Mouse (Mus musculus): ENCODE results near the gene Dpt.

Gene Dpt

DNA sequence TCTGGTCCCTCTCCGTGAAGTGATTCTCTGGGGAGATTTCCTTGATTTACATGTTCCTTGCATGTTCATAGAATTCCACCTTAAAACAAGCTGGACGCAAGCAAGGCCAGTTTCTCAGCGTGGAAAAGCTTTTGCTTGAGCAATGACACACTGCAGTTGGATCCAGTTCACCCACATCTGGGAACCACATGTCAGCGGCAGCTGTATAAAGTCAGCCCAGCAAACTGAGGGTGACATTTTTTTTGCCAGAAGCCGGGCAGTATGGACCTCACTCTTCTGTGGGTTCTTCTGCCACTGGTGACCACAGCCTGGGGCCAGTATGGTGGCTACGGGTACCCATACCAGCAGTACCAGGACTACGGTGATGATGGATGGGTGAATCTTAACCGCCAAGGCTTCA is at the start of gene Dpt:
Dpt (plus strand) TSS at position 174 of the 400 bp plus-strand sequence.
- Histone ChIP-seq H3K4me1 (replicated peaks; ENCODE audit: low read depth, low read length) (no peaks in the 10 kb centered on the region), H3K4me3 (replicated peaks; ENCODE audit: low read length) (no peak within 1 kb of the TSS), H3K9me3 (ENCODE audit: low read length) (no peaks in the 10 kb centered on the region), H3K27me3 (ENCODE audit: insufficient read depth, low read length) (no peaks in the 10 kb centered on the region), H3K36me3 (ENCODE audit: insufficient read depth, low read length) (no peaks in the 10 kb centered on the region)
- TF ChIP-seq NANOG (IDR thresholded peaks at IDR 0.05; ENCODE audit: borderline replicate concordance, low read length) (no peak), POU5F1 (IDR thresholded peaks at IDR 0.05; ENCODE audit: borderline replicate concordance, low read length) (no peak), CTCF (conservative IDR thresholded peaks at IDR 0.05; ENCODE audit: low read length) (no peak)

DNA sequence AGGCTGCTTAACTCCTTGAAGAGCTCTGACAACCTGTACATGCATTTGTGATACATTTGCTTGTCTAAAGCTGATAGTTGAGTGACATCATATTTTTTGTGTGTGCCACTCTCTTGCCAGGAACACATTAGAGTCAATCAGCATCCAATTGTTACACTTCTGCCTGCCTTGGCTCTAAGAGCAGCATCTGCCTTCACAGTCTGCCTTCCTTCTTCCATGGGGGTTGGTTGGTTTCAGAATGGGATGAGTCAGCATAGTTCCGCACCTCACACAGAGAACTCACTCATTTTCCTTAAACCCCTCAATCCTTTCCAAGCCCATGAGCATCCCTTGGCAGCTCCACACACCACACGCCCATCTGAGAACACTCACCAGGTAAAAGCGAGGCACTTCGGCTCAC is 42.7 kb upstream of the Dpt start:
- H3K27me3 ChIP-seq (ENCODE audit: insufficient read depth, low read length) = no peaks in the 10 kb centered on the region
- H3K9me3 ChIP-seq (ENCODE audit: low read length) = peaks cover 12% of the 10 kb centered on the region
- H3K4me1 ChIP-seq (replicated peaks; ENCODE audit: low read depth, low read length) = no peaks in the 10 kb centered on the region
- no peaks in the 10 kb centered on the region for H3K36me3 ChIP-seq (ENCODE audit: insufficient read depth, low read length)
- TF ChIP-seq NANOG (IDR thresholded peaks at IDR 0.05; ENCODE audit: borderline replicate concordance, low read length) (no peak), CTCF (conservative IDR thresholded peaks at IDR 0.05; ENCODE audit: low read length) (no peak)
- H3K4me3 ChIP-seq (replicated peaks; ENCODE audit: low read length) = no peak overlapping the region

DNA sequence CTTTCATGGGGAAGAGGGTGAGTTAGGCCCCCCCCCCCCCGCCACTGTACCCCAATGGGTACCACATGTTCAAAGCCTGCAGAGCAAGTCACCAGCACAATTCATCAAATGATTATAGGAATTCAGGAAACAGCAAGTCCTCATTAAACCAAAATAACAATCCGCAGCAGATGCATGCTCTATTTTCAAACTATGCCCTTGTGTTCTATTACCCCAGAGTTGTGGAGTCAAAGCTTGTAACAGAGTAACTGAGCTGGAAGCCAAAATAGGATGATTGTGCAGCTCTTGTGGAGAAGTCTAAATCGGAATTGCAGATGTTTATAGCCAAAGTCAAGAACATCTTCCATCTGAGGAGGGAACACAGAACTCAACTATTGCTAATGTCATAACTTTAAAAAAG is 40.8 kb upstream of the Dpt start:
- no peaks in the 10 kb centered on the region for H3K4me1 ChIP-seq (replicated peaks; ENCODE audit: low read depth, low read length)
- peaks cover 12% of the 10 kb centered on the region for H3K9me3 ChIP-seq (ENCODE audit: low read length)
- no peaks in the 10 kb centered on the region for H3K27me3 ChIP-seq (ENCODE audit: insufficient read depth, low read length)
- no peak for TF ChIP-seq NANOG (IDR thresholded peaks at IDR 0.05; ENCODE audit: borderline replicate concordance, low read length)
- TF ChIP-seq POU5F1 (IDR thresholded peaks at IDR 0.05; ENCODE audit: borderline replicate concordance, low read length) = no peak
- TF ChIP-seq CTCF (conservative IDR thresholded peaks at IDR 0.05; ENCODE audit: low read length) = no peak
- H3K4me3 ChIP-seq (replicated peaks; ENCODE audit: low read length) = no peak overlapping the region
- no peaks in the 10 kb centered on the region for H3K36me3 ChIP-seq (ENCODE audit: insufficient read depth, low read length)

- no peak overlapping the region for H3K4me3 ChIP-seq (replicated peaks; ENCODE audit: low read length)
- H3K9me3 ChIP-seq (ENCODE audit: low read length) = peaks cover 12% of the 10 kb centered on the region
- H3K36me3 ChIP-seq (ENCODE audit: insufficient read depth, low read length) = no peaks in the 10 kb centered on the region
- no peak for TF ChIP-seq CTCF (conservative IDR thresholded peaks at IDR 0.05; ENCODE audit: low read length)
- no peak for TF ChIP-seq POU5F1 (IDR thresholded peaks at IDR 0.05; ENCODE audit: borderline replicate concordance, low read length)
- no peak for TF ChIP-seq NANOG (IDR thresholded peaks at IDR 0.05; ENCODE audit: borderline replicate concordance, low read length)
- H3K4me1 ChIP-seq (replicated peaks; ENCODE audit: low read depth, low read length) = no peaks in the 10 kb centered on the region
- H3K27me3 ChIP-seq (ENCODE audit: insufficient read depth, low read length) = no peaks in the 10 kb centered on the region
Measured at GRCm38 (mm10) chr1:164756951-164757350, 39.5 kb upstream of the Dpt start.

DNA sequence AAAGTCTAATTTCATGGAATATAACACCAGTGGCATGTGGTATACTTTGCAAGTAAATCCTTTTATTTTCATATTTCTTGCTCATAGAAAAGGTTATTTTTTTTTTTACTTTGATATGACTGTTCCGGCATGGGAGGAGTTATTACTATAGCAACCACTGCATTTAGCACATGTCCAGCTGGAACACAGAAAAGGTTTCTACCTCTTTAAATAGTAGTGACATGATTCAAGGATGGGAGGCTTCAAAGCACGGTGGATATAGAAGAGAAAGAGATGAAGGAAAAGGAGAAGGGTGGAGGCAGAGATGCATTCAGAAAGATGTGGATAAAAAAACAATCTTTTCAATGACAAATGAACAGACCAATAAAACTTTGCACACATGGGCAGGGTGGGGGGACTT is 38.0 kb upstream of the Dpt start:
- TF ChIP-seq NANOG (IDR thresholded peaks at IDR 0.05; ENCODE audit: borderline replicate concordance, low read length) (no peak), POU5F1 (IDR thresholded peaks at IDR 0.05; ENCODE audit: borderline replicate concordance, low read length) (no peak), CTCF (conservative IDR thresholded peaks at IDR 0.05; ENCODE audit: low read length) (no peak)
- no peaks in the 10 kb centered on the region for H3K4me1 ChIP-seq (replicated peaks; ENCODE audit: low read depth, low read length)
- no peaks in the 10 kb centered on the region for H3K27me3 ChIP-seq (ENCODE audit: insufficient read depth, low read length)
- H3K4me3 ChIP-seq (replicated peaks; ENCODE audit: low read length) = no peak overlapping the region
- no peaks in the 10 kb centered on the region for H3K36me3 ChIP-seq (ENCODE audit: insufficient read depth, low read length)
- H3K9me3 ChIP-seq (ENCODE audit: low read length) = peaks cover 12% of the 10 kb centered on the region

DNA sequence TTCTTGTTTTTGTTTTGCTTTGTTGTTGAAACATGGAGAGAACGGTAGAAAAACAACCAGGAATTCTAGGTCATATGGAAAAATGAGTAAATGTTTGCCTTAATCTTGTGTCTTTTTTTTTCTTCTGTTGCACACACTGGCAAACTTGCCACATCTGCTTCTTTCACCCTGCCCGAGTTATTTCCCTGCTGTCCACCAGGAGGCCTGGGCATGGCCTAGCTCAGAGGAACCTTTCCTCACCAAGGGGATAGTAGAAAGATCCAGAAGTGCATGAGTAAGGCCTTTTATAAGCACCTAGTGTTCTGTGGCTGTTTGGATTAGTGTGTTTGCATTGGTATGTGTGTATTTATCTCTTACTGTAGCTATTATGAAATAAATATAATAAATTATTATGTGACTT is 34.2 kb upstream of the Dpt start:
- Histone ChIP-seq H3K9me3 (ENCODE audit: low read length) (no peaks in the 10 kb centered on the region), H3K27me3 (ENCODE audit: insufficient read depth, low read length) (no peaks in the 10 kb centered on the region), H3K36me3 (ENCODE audit: insufficient read depth, low read length) (no peaks in the 10 kb centered on the region), H3K4me3 (replicated peaks; ENCODE audit: low read length) (no peak overlapping the region), H3K4me1 (replicated peaks; ENCODE audit: low read depth, low read length) (no peaks in the 10 kb centered on the region)
- TF ChIP-seq POU5F1 (IDR thresholded peaks at IDR 0.05; ENCODE audit: borderline replicate concordance, low read length) (no peak), CTCF (conservative IDR thresholded peaks at IDR 0.05; ENCODE audit: low read length) (peak; percentile 34)

GRCm38 (mm10) chr1:164766646-164767045 is 29.8 kb upstream of the Dpt start:
- Histone ChIP-seq H3K4me1 (replicated peaks; ENCODE audit: low read depth, low read length) (no peaks in the 10 kb centered on the region), H3K27me3 (ENCODE audit: insufficient read depth, low read length) (no peaks in the 10 kb centered on the region), H3K36me3 (ENCODE audit: insufficient read depth, low read length) (no peaks in the 10 kb centered on the region), H3K4me3 (replicated peaks; ENCODE audit: low read length) (no peak overlapping the region), H3K9me3 (ENCODE audit: low read length) (no peaks in the 10 kb centered on the region)
- TF ChIP-seq NANOG (IDR thresholded peaks at IDR 0.05; ENCODE audit: borderline replicate concordance, low read length) (no peak), CTCF (conservative IDR thresholded peaks at IDR 0.05; ENCODE audit: low read length) (no peak), POU5F1 (IDR thresholded peaks at IDR 0.05; ENCODE audit: borderline replicate concordance, low read length) (no peak)

GRCm38 (mm10) chr1:164770611-164771010 is 25.8 kb upstream of the Dpt start:
- Histone ChIP-seq H3K36me3 (ENCODE audit: insufficient read depth, low read length) (no peaks in the 10 kb centered on the region), H3K4me1 (replicated peaks; ENCODE audit: low read depth, low read length) (no peaks in the 10 kb centered on the region), H3K27me3 (ENCODE audit: insufficient read depth, low read length) (no peaks in the 10 kb centered on the region), H3K4me3 (replicated peaks; ENCODE audit: low read length) (no peak overlapping the region), H3K9me3 (ENCODE audit: low read length) (peaks cover 13% of the 10 kb centered on the region)
- no peak for TF ChIP-seq NANOG (IDR thresholded peaks at IDR 0.05; ENCODE audit: borderline replicate concordance, low read length)
- TF ChIP-seq CTCF (conservative IDR thresholded peaks at IDR 0.05; ENCODE audit: low read length) = no peak
- TF ChIP-seq POU5F1 (IDR thresholded peaks at IDR 0.05; ENCODE audit: borderline replicate concordance, low read length) = no peak

DNA sequence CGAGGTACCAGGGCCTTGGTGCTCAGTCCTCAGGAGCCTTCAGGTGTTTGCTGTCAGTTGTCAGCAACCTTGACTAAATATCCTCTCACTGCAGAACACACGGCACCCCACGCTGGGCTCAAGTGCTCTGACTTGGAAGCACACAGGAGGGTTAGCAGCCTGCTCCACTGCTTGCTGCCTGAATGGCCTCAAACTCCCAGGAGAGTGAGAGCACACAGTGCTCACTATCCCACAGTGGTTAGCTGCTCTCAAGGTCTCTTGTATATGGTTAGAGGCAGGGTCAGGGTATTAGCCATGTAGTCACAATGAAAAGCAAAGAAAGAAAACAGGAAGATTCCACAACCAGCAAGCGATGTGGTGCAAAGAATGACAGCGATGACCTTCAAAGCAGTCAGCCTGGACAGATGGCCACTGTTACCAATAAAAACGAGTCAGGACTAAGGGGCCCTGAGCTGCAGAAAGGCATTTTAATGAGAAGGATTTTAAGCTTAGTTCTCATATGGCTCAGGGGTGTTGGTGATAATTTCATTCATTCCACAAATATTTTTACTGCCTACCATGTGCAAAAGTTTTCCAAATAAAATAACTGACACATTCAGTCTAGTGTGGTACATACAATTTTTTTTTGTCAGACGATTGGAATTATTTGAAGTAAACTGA is 15.5 kb upstream of the Dpt start:
- no peaks in the 10 kb centered on the region for H3K36me3 ChIP-seq (ENCODE audit: insufficient read depth, low read length)
- no peak overlapping the region for H3K4me3 ChIP-seq (replicated peaks; ENCODE audit: low read length)
- no peak for TF ChIP-seq NANOG (IDR thresholded peaks at IDR 0.05; ENCODE audit: borderline replicate concordance, low read length)
- TF ChIP-seq POU5F1 (IDR thresholded peaks at IDR 0.05; ENCODE audit: borderline replicate concordance, low read length) = no peak
- no peak for TF ChIP-seq CTCF (conservative IDR thresholded peaks at IDR 0.05; ENCODE audit: low read length)
- 0 out of 2 replicates have a peak, but pooled peaks cover 3% of the 10 kb centered on the region for H3K9me3 ChIP-seq (ENCODE audit: low read length)
- no peaks in the 10 kb centered on the region for H3K27me3 ChIP-seq (ENCODE audit: insufficient read depth, low read length)
- no peaks in the 10 kb centered on the region for H3K4me1 ChIP-seq (replicated peaks; ENCODE audit: low read depth, low read length)

All from E14TG2a.4 (cell line).